Mouse (Mus musculus): Measurements from ENCODE around the gene Prdm11.

Prdm11 gene

GRCm38 (mm10) chr2:92934312-92934982 is 111.5 kb downstream of the Prdm11 start:
- no peak for DNase-seq (ENCODE audit: extremely low read depth, low read depth, low spot score)

GRCm38 (mm10) chr2:92933379-92933778 is 112.6 kb downstream of the Prdm11 start:
- no peak for DNase-seq (ENCODE audit: extremely low read depth, low read depth, low spot score)

- DNase-seq (ENCODE audit: extremely low read depth, low read depth, low spot score), result no peak
These were observed 114.9 kb downstream of the Prdm11 start for GRCm38 (mm10) chr2:92931061-92931460.

- no peak for DNase-seq (ENCODE audit: extremely low read depth, low read depth, low spot score)
These were observed 116.3 kb downstream of the Prdm11 start for GRCm38 (mm10) chr2:92929696-92930095.

GRCm38 (mm10) chr2:92924677-92925259 is 121.2 kb downstream of the Prdm11 start:
- DNase-seq (ENCODE audit: extremely low read depth, low read depth, low spot score), result no peak

- no peak for DNase-seq (ENCODE audit: extremely low read depth, low read depth, low spot score)
These were observed 125.3 kb downstream of the Prdm11 start for GRCm38 (mm10) chr2:92920709-92921108.

- no peak for DNase-seq (ENCODE audit: extremely low read depth, low read depth, low spot score)
These were observed 128.4 kb downstream of the Prdm11 start for GRCm38 (mm10) chr2:92917405-92918142.

GRCm38 (mm10) chr2:92915659-92916631 is 130.0 kb downstream of the Prdm11 start:
- DNase-seq (ENCODE audit: extremely low read depth, low read depth, low spot score), result no peak

Measured in fat pad, adult 2 months (tissue).